Mouse (Mus musculus) intestine, postnatal 0 days (tissue): ENCODE measurements around the gene Skap1. TPM values are rescaled to one million over a fixed set of nuclear protein-coding genes. Genes with fewer than 3 reads are reported as not detected.

Source experiments
- ATAC-seq: fragments of 200-750 bp; cut with Nextera tagmentation; 2 replicates; pipeline ENCODE4 v1.8.0; 2017; ENCODE audit warnings: mild to moderate bottlenecking, moderate TSS enrichment, moderate library complexity
- H3K27ac ChIP-seq: fragments of 300-500 bp; sonication (generic); 2 replicates; pipeline ENCODE4 v1.5.1; 2014; ENCODE audit warnings: mild to moderate bottlenecking, low read depth, low read length, moderate library complexity
- H3K27me3 ChIP-seq: fragments of 300-500 bp; sonication (generic); replicated peaks from 2 replicates; pipeline ENCODE4 v1.6.1; 2014; ENCODE audit warnings: low read length, mixed read lengths; ENCODE audit not compliant: control insufficient read depth, insufficient read depth
- H3K36me3 ChIP-seq: fragments of 300-500 bp; sonication (generic); 2 replicates; pipeline ENCODE4 v1.6.1; 2014; ENCODE audit warnings: mild to moderate bottlenecking, moderate library complexity; ENCODE audit not compliant: control insufficient read depth, insufficient read depth
- H3K4me1 ChIP-seq: fragments of 300-500 bp; sonication (generic); replicated peaks from 2 replicates; pipeline ENCODE4 v1.6.1; 2014; ENCODE audit warnings: antibody characterized with exemption, low read length, mixed read lengths; ENCODE audit not compliant: control insufficient read depth, insufficient read depth
- H3K4me2 ChIP-seq: fragments of 300-500 bp; sonication (generic); replicated peaks from 2 replicates; pipeline ENCODE4 v1.6.1; 2014; ENCODE audit warnings: low read depth, mild to moderate bottlenecking, moderate library complexity
- H3K4me3 ChIP-seq: fragments of 300-500 bp; sonication (generic); 2 replicates; pipeline ENCODE4 v1.5.1; 2014; ENCODE audit warnings: low read depth, low read length
- H3K9ac ChIP-seq: fragments of 300-500 bp; sonication (generic); 2 replicates; pipeline ENCODE4 v1.6.1; 2014; ENCODE audit warnings: mild to moderate bottlenecking, low read depth, low read length
- H3K9me3 ChIP-seq: fragments of 300-500 bp; sonication (generic); 2 replicates; pipeline ENCODE4 v1.6.1; 2016; ENCODE audit warnings: mixed run types; ENCODE audit not compliant: control insufficient read depth
- CTCF ChIP-seq: sonication (generic); IDR thresholded peaks from 2 replicates; pipeline ENCODE4 v1.5.1; 2016; ENCODE audit warnings: low read depth, mild to moderate bottlenecking, control low read depth, antibody characterized with exemption, moderate library complexity
- WGBS: fragments of 180-500 bp; shearing (Covaris S2); extraction: QIAGEN DNeasy Blood & Tissue Kit; methylation state at CpG from one replicate; pipeline ENCODE4 v1.1.7; 2014; 5-methylcytosine and 5-hydroxymethylcytosine counted together
- polyA plus RNA-seq: library from polyadenylated mRNA; unstranded; fragments of >200 nt; fragmentation: Nextera tagmentation; extraction: Ambion mirVana; gene quantifications from 2 replicates; pipeline ENCODE4 v1.2.1, GENCODE M21; 2015

The Skap1 gene
- polyA plus RNA-seq, 1 experiment from 2014 or later = 0.46 TPM

GRCm38 (mm10) chr11:96604306-96604705 is 139.9 kb downstream of the Skap1 start:
- no peak overlapping the region for H3K4me3 ChIP-seq
- WGBS = 46% methylated on average over 6 of the region's 6 CpGs
- no peaks in the 10 kb centered on the region for H3K27me3 ChIP-seq
- H3K36me3 ChIP-seq = no peaks in the 10 kb centered on the region
- ATAC-seq = no peak
- no peak overlapping the region for H3K9ac ChIP-seq
- no peak for TF ChIP-seq CTCF
- no peaks in the 10 kb centered on the region for H3K9me3 ChIP-seq
- peak overlapping the region; percentile 17; the same call in 1 of the 2 replicates for H3K27ac ChIP-seq
- no peak overlapping the region for H3K4me2 ChIP-seq
- H3K4me1 ChIP-seq = no peaks in the 10 kb centered on the region

- H3K4me1 ChIP-seq = no peaks in the 10 kb centered on the region
- 33% methylated on average over 7 of the region's 7 CpGs for WGBS
- no peak overlapping the region for H3K4me2 ChIP-seq
- no peaks in the 10 kb centered on the region for H3K9me3 ChIP-seq
- TF ChIP-seq CTCF = no peak
- no peaks in the 10 kb centered on the region for H3K36me3 ChIP-seq
- ATAC-seq = no peak
- no peak overlapping the region for H3K4me3 ChIP-seq
- H3K9ac ChIP-seq = no peak overlapping the region
- H3K27me3 ChIP-seq = no peaks in the 10 kb centered on the region
- H3K27ac ChIP-seq = no peak overlapping the region
These were observed 140.5 kb downstream of the Skap1 start for GRCm38 (mm10) chr11:96604751-96605450.

- ATAC-seq = no peak
- WGBS = 64% methylated on average over 6 of the region's 6 CpGs
- no peak for TF ChIP-seq CTCF
- no peak overlapping the region for H3K27ac ChIP-seq
- H3K36me3 ChIP-seq = no peaks in the 10 kb centered on the region
- H3K4me1 ChIP-seq = no peaks in the 10 kb centered on the region
- no peaks in the 10 kb centered on the region for H3K27me3 ChIP-seq
- H3K4me3 ChIP-seq = no peak overlapping the region
- no peak overlapping the region for H3K9ac ChIP-seq
- H3K4me2 ChIP-seq = no peak overlapping the region
- H3K9me3 ChIP-seq = no peaks in the 10 kb centered on the region
These were observed 141.1 kb downstream of the Skap1 start for GRCm38 (mm10) chr11:96605516-96605915.

- Histone ChIP-seq H3K27ac (no peak overlapping the region), H3K36me3 (no peaks in the 10 kb centered on the region), H3K27me3 (no peaks in the 10 kb centered on the region), H3K9ac (no peak overlapping the region), H3K4me2 (no peak overlapping the region), H3K4me3 (no peak overlapping the region), H3K4me1 (no peaks in the 10 kb centered on the region), H3K9me3 (no peaks in the 10 kb centered on the region)
- WGBS = 83% methylated on average over 11 of the region's 11 CpGs
- TF ChIP-seq CTCF = no peak
- no peak for ATAC-seq
These were observed 148.2 kb downstream of the Skap1 start for GRCm38 (mm10) chr11:96612596-96612995.

GRCm38 (mm10) chr11:96616792-96617191 is 152.4 kb downstream of the Skap1 start:
- H3K27ac ChIP-seq = no peak overlapping the region
- H3K4me3 ChIP-seq = no peak overlapping the region
- no peak for TF ChIP-seq CTCF
- H3K4me2 ChIP-seq = no peak overlapping the region
- WGBS = 37% methylated on average over 5 of the region's 5 CpGs
- ATAC-seq = no peak
- no peak overlapping the region for H3K9ac ChIP-seq
- no peaks in the 10 kb centered on the region for H3K36me3 ChIP-seq
- no peaks in the 10 kb centered on the region for H3K9me3 ChIP-seq
- no peaks in the 10 kb centered on the region for H3K4me1 ChIP-seq
- peaks cover 18% of the 10 kb centered on the region for H3K27me3 ChIP-seq

GRCm38 (mm10) chr11:96618789-96619445 is 154.5 kb downstream of the Skap1 start:
- no peak for TF ChIP-seq CTCF
- Histone ChIP-seq H3K4me3 (no peak overlapping the region), H3K27ac (0 out of 2 replicates have a peak overlapping the region, but pooled peaks have one; percentile 35), H3K36me3 (no peaks in the 10 kb centered on the region), H3K4me1 (no peaks in the 10 kb centered on the region), H3K9ac (no peak overlapping the region), H3K27me3 (peaks cover 25% of the 10 kb centered on the region), H3K9me3 (no peaks in the 10 kb centered on the region), H3K4me2 (no peak overlapping the region)
- WGBS = 73% methylated on average over 16 of the region's 16 CpGs
- no peak for ATAC-seq
